Mouse (Mus musculus): ENCODE measurements around the gene Cd151.

Gene Cd151

GRCm38 (mm10) chr7:141470637-141470944 is 3.4 kb downstream of the Cd151 start:
- intact Hi-C loops (cut with DNase I), result no loop called here

GRCm38 (mm10) chr7:141471236-141471635 is 4.0 kb downstream of the Cd151 start:
- intact Hi-C loops (cut with DNase I), result no loop called here

- intact Hi-C loops (cut with DNase I), result no loop called here
Observed at GRCm38 (mm10) chr7:141472226-141472625, 5.0 kb downstream of the Cd151 start.

- intact Hi-C loops (cut with DNase I), result no loop called here
Observed at GRCm38 (mm10) chr7:141472763-141473162, 5.6 kb downstream of the Cd151 start.

GRCm38 (mm10) chr7:141474160-141474559 is 7.0 kb downstream of the Cd151 start:
- intact Hi-C loops (cut with DNase I), result no loop called here

GRCm38 (mm10) chr7:141475011-141475804 is 8.0 kb downstream of the Cd151 start, which contains the start of the genes Polr2l and Tspan4:
Gene Polr2l, minus strand, starts transcription at chr7:141475132.
Gene Tspan4, plus strand, starts transcription at chr7:141475240.
- intact Hi-C loops (cut with DNase I), result no loop called here

- intact Hi-C loops (cut with DNase I), result loop anchor here (1.0 kb wide), 1 partner anchor 7 kb away; no protein-coding TSS in a partner anchor
Observed at GRCm38 (mm10) chr7:141475805-141476158, 8.6 kb downstream of the Cd151 start.

GRCm38 (mm10) chr7:141476226-141476980 is 9.2 kb downstream of the Cd151 start:
- intact Hi-C loops (cut with DNase I), result loop anchor here (1.0 kb wide), 1 partner anchor 8 kb away; no protein-coding TSS in a partner anchor

GRCm38 (mm10) chr7:141476981-141477370 is 9.8 kb downstream of the Cd151 start:
- intact Hi-C loops (cut with DNase I), result loop anchor here (1.0 kb wide), 1 partner anchor 9 kb away; no protein-coding TSS in a partner anchor

GRCm38 (mm10) chr7:141477578-141478269 is 10.5 kb downstream of the Cd151 start:
- intact Hi-C loops (cut with DNase I), result no loop called here

GRCm38 (mm10) chr7:141478270-141478748 is 11.1 kb downstream of the Cd151 start:
- intact Hi-C loops (cut with DNase I), result no loop called here

GRCm38 (mm10) chr7:141480842-141481497 is 13.8 kb downstream of the Cd151 start:
- intact Hi-C loops (cut with DNase I), result loop anchor here (1.0 to 5.0 kb wide), 2 partner anchors 44 to 186 kb away; no protein-coding TSS in a partner anchor

GRCm38 (mm10) chr7:141481498-141482401 is 14.6 kb downstream of the Cd151 start:
- intact Hi-C loops (cut with DNase I), result loop anchor here (5.0 kb wide), 1 partner anchor 186 kb away; no protein-coding TSS in a partner anchor

GRCm38 (mm10) chr7:141482531-141483024 is 15.4 kb downstream of the Cd151 start:
- intact Hi-C loops (cut with DNase I), result loop anchor here (5.0 kb wide), 1 partner anchor 185 kb away; no protein-coding TSS in a partner anchor

GRCm38 (mm10) chr7:141483114-141483653 is 16.0 kb downstream of the Cd151 start:
- intact Hi-C loops (cut with DNase I), result loop anchor here (5.0 kb wide), 1 partner anchor 184 kb away; no protein-coding TSS in a partner anchor

GRCm38 (mm10) chr7:141484186-141485120 is 17.3 kb downstream of the Cd151 start:
- intact Hi-C loops (cut with DNase I), result loop anchor here (5.0 kb wide), 1 partner anchor 183 kb away; no protein-coding TSS in a partner anchor

- intact Hi-C loops (cut with DNase I), result no loop called here
Observed at GRCm38 (mm10) chr7:141485186-141485585, 18.0 kb downstream of the Cd151 start.

- intact Hi-C loops (cut with DNase I), result no loop called here
Observed at GRCm38 (mm10) chr7:141485606-141486005, 18.4 kb downstream of the Cd151 start.
